Mouse (Mus musculus) embryonic facial prominence, embryonic 13.5 days (tissue): ENCODE measurements around the gene Stac. TPM values are rescaled to one million over a fixed set of nuclear protein-coding genes. Genes with fewer than 3 reads are reported as not detected.

Experiments used
- ATAC-seq: fragments of 200-750 bp; cut with Nextera tagmentation; 2 replicates; pipeline ENCODE4 v1.8.0; 2017; ENCODE audit warnings: low read depth; ENCODE audit not compliant: insufficient number of reproducible peaks, insufficient read depth, low FRiP score, low TSS enrichment
- H3K27ac ChIP-seq: fragments of 300-500 bp; sonication (generic); 2 replicates; pipeline ENCODE4 v1.5.1; 2015; ENCODE audit warnings: moderate library complexity, mild to moderate bottlenecking, inconsistent platforms
- H3K27me3 ChIP-seq: fragments of 300-500 bp; sonication (generic); 2 replicates; pipeline ENCODE4 v1.6.1; 2015; ENCODE audit warnings: mild to moderate bottlenecking, inconsistent platforms
- H3K36me3 ChIP-seq: fragments of 300-500 bp; sonication (generic); 2 replicates; pipeline ENCODE4 v1.6.1; 2015; ENCODE audit warnings: mild to moderate bottlenecking, inconsistent platforms
- H3K4me1 ChIP-seq: fragments of 300-500 bp; sonication (generic); 2 replicates; pipeline ENCODE4 v1.6.1; 2015; ENCODE audit warnings: inconsistent platforms
- H3K4me2 ChIP-seq: fragments of 300-500 bp; sonication (generic); 2 replicates; pipeline ENCODE4 v1.6.1; 2015; ENCODE audit warnings: moderate library complexity, mild to moderate bottlenecking, inconsistent platforms
- H3K4me3 ChIP-seq: fragments of 300-500 bp; sonication (generic); 2 replicates; pipeline ENCODE4 v1.5.1; 2015; ENCODE audit warnings: mild to moderate bottlenecking, inconsistent platforms
- H3K9ac ChIP-seq: fragments of 300-500 bp; sonication (generic); 2 replicates; pipeline ENCODE4 v1.6.1; 2015; ENCODE audit warnings: mild to moderate bottlenecking, inconsistent platforms
- H3K9me3 ChIP-seq: fragments of 300-500 bp; sonication (generic); 2 replicates; pipeline ENCODE4 v1.6.1; 2016; ENCODE audit warnings: inconsistent platforms
- WGBS: fragments of 180-500 bp; shearing (Covaris S2); methylation state at CpG from one replicate; pipeline ENCODE4 v1.1.7; 2015; ENCODE audit warnings: mixed read lengths; 5-methylcytosine and 5-hydroxymethylcytosine counted together
- polyA plus RNA-seq: library from polyadenylated mRNA; unstranded; fragments of >200 nt; fragmentation: Nextera tagmentation; extraction: Ambion mirVana; gene quantifications from 2 replicates; pipeline ENCODE4 v1.2.1, GENCODE M21; 2015

The Stac gene
- polyA plus RNA-seq, 1 experiment from 2014 or later = 4.5 TPM

- Histone ChIP-seq H3K4me3 (no peak overlapping the region), H3K9me3 (no peaks in the 10 kb centered on the region), H3K4me2 (no peak overlapping the region), H3K36me3 (no peaks in the 10 kb centered on the region), H3K4me1 (peaks cover 3% of the 10 kb centered on the region), H3K27me3 (peaks cover 18% of the 10 kb centered on the region), H3K27ac (no peak overlapping the region), H3K9ac (no peak overlapping the region)
- WGBS = 79% methylated on average over 2 of the region's 2 CpGs
- no peak for ATAC-seq
These were observed 6.0 kb downstream of the Stac start for GRCm38 (mm10) chr9:111684170-111684569.

- Histone ChIP-seq H3K36me3 (no peaks in the 10 kb centered on the region), H3K9me3 (no peaks in the 10 kb centered on the region), H3K27me3 (no peaks in the 10 kb centered on the region), H3K4me1 (no peaks in the 10 kb centered on the region), H3K4me2 (no peak overlapping the region), H3K9ac (no peak overlapping the region), H3K27ac (no peak overlapping the region), H3K4me3 (no peak overlapping the region)
- 46% methylated on average over 2 of the region's 2 CpGs for WGBS
- no peak for ATAC-seq
These were observed 10.6 kb downstream of the Stac start for GRCm38 (mm10) chr9:111679516-111679915.

DNA sequence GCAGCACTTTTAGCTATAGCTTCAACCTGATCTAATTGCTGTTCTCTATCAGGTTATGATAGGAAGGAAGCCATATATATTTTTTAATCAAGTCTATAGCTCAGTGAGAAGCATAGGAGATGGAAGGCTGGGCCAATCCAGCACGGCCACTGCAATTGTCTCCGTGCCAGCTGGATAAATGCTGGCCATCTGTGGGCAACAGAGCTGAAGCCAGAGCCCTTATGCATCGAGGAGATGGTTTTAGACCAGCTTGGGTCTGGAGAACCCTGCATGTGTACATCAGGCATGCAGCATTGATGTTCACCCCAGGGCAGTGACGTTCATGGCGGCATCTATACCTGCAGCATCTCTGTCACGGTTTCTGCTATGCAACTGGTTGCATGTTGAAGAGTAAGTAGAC is 20.3 kb downstream of the Stac start:
- WGBS = 83% methylated on average over 6 of the region's 6 CpGs
- Histone ChIP-seq H3K36me3 (no peaks in the 10 kb centered on the region), H3K27me3 (no peaks in the 10 kb centered on the region), H3K4me3 (no peak overlapping the region), H3K9ac (no peak overlapping the region), H3K9me3 (no peaks in the 10 kb centered on the region), H3K4me2 (no peak overlapping the region), H3K27ac (no peak overlapping the region), H3K4me1 (no peaks in the 10 kb centered on the region)
- ATAC-seq = no peak

GRCm38 (mm10) chr9:111655066-111655465 is 35.1 kb downstream of the Stac start:
- ATAC-seq = no peak
- 85% methylated on average over 4 of the region's 4 CpGs for WGBS

DNA sequence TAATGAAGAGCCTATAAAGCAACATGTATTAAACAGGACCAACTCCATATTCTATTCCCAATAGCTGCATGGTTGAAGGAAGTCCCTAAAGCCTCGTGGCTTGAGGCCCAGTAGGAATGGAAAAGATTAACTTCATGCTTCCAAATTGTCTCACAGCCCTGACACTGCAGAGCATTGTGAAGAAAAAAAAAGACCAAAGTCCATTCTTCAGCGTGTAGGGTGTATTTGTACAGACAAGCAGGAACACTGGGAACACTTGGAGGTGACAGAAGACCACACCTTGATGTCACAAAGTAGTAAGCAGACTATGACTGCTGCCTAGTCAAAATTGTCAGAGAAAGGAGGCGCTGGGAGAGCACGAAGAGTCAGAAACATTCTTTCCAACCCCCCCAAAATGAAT is 45.9 kb downstream of the Stac start:
- Histone ChIP-seq H3K9me3 (no peaks in the 10 kb centered on the region), H3K27ac (no peak overlapping the region), H3K4me1 (no peaks in the 10 kb centered on the region), H3K27me3 (no peaks in the 10 kb centered on the region), H3K4me3 (no peak overlapping the region), H3K36me3 (no peaks in the 10 kb centered on the region), H3K9ac (no peak overlapping the region), H3K4me2 (no peak overlapping the region)
- ATAC-seq = no peak
- WGBS = 71% methylated on average over 4 of the region's 4 CpGs

More at GRCm38 (mm10) chr9:111655066-111655465, 35.1 kb downstream of the Stac start:
- Histone ChIP-seq H3K4me3 (no peak overlapping the region), H3K9ac (no peak overlapping the region), H3K4me1 (no peaks in the 10 kb centered on the region), H3K4me2 (no peak overlapping the region), H3K36me3 (no peaks in the 10 kb centered on the region), H3K27me3 (no peaks in the 10 kb centered on the region), H3K27ac (no peak overlapping the region), H3K9me3 (no peaks in the 10 kb centered on the region)

GRCm38 (mm10) chr9:111643369-111643768 is 46.8 kb downstream of the Stac start:
- WGBS = 58% methylated on average over 5 of the region's 5 CpGs

DNA sequence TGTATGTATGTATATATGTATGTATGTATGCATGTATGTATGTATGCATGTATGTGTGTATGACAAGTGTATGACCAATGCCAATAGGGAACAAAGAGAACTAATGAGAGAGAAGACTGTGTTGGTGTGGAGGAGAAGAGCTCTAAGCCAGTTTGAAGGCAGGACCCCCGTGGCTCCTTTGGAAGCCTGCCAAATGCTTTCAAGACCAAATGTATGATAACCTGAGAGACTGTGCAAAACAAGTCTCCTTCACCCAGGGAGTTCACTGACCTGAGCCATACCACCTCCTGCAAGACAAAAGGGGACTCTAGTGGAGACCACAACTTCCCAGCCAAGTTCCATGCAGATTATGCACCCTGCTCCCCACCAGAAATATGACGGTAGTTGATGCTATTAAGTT is 52.5 kb downstream of the Stac start:
- 56% methylated on average over 2 of the region's 2 CpGs for WGBS
- H3K4me1 ChIP-seq = 0 out of 2 replicates have a peak, but pooled peaks cover 3% of the 10 kb centered on the region
- no peaks in the 10 kb centered on the region for H3K36me3 ChIP-seq
- H3K9me3 ChIP-seq = no peaks in the 10 kb centered on the region
- H3K4me2 ChIP-seq = no peak overlapping the region
- no peak overlapping the region for H3K27ac ChIP-seq
- H3K9ac ChIP-seq = no peak overlapping the region
- ATAC-seq = no peak
- no peaks in the 10 kb centered on the region for H3K27me3 ChIP-seq
- H3K4me3 ChIP-seq = no peak overlapping the region

More at GRCm38 (mm10) chr9:111643369-111643768, 46.8 kb downstream of the Stac start:
- H3K4me2 ChIP-seq = no peak overlapping the region
- H3K27ac ChIP-seq = no peak overlapping the region
- H3K9ac ChIP-seq = no peak overlapping the region
- no peaks in the 10 kb centered on the region for H3K36me3 ChIP-seq
- no peaks in the 10 kb centered on the region for H3K9me3 ChIP-seq
- no peak for ATAC-seq
- H3K4me3 ChIP-seq = no peak overlapping the region
- H3K4me1 ChIP-seq = no peaks in the 10 kb centered on the region
- H3K27me3 ChIP-seq = no peaks in the 10 kb centered on the region

DNA sequence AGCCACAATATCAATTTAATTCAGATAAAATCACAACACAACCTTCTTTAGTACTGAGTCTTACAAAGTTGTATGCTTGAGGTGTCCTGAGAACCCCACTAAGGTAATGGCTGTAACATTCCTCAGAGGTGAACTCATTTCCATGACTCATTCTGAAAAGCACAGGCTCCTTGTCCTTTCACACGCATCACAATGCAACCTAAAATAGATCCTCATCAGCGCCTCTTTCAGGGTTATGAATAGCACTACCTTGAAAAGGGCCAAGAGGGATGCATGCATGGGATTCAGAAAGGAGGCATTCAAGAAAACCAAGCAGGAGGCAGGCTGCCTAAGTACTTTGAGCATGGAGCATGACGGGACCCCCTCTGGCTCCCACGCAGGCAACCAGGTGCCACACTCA is 57.3 kb downstream of the Stac start:
- H3K4me1 ChIP-seq = 0 out of 2 replicates have a peak, but pooled peaks cover 2% of the 10 kb centered on the region
- 75% methylated on average over 4 of the region's 4 CpGs for WGBS
- no peak overlapping the region for H3K27ac ChIP-seq
- no peak overlapping the region for H3K9ac ChIP-seq
- no peak for ATAC-seq
- H3K9me3 ChIP-seq = no peaks in the 10 kb centered on the region
- no peak overlapping the region for H3K4me2 ChIP-seq
- H3K36me3 ChIP-seq = no peaks in the 10 kb centered on the region
- no peak overlapping the region for H3K4me3 ChIP-seq
- H3K27me3 ChIP-seq = no peaks in the 10 kb centered on the region

DNA sequence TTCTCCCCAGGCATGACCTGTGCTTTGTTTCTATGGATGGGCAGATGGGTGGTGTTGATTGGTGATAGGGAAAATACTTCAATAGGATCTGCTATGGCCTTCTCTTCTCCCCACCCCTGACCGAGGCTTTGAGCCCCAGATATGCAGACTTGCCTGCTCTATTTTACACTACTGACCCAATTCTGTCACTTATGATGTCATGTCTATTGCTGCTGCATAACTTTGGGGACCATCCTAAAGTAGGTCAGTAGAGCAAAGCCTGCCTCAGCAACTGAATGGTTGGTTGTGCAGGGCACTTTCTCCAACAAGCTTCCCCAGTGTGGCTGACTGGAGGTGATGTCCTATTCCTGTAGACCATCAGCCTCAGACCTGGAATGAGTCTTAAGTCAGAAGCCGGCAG is 69.0 kb downstream of the Stac start:
- ATAC-seq = no peak

DNA sequence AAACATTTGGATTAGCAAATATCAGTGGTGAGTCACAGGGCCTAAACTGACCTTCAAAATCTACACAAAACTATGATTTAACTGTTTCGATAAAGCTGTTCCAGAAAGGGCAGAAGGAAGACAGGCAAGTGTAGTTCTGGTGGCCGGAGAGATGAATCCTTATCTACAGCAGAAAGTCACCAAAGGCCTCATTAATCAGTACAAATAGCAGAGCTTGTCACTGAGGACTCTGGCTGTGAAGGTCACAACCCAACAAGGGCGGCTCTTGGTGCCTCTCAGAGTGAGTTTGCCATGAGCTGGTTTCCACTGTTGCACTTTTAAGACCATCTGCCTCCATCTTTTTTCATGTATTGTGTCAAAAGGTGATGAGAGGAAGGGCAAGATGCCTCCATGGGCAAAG is 78.8 kb downstream of the Stac start:
- WGBS = 86% methylated on average over 3 of the region's 3 CpGs
- H3K36me3 ChIP-seq = no peaks in the 10 kb centered on the region
- H3K27ac ChIP-seq = no peak overlapping the region
- no peak overlapping the region for H3K4me2 ChIP-seq
- H3K27me3 ChIP-seq = no peaks in the 10 kb centered on the region
- no peak overlapping the region for H3K9ac ChIP-seq
- H3K4me3 ChIP-seq = no peak overlapping the region
- no peaks in the 10 kb centered on the region for H3K4me1 ChIP-seq
- ATAC-seq = no peak
- no peaks in the 10 kb centered on the region for H3K9me3 ChIP-seq

More for the DNA sequence above, 69.0 kb downstream of the Stac start:
- 87% methylated on average over 2 of the region's 2 CpGs for whole genome bisulfite sequencing
- Histone ChIP-seq H3K4me3 (no peak overlapping the region), H3K4me2 (no peak overlapping the region), H3K36me3 (no peaks in the 10 kb centered on the region), H3K4me1 (no peaks in the 10 kb centered on the region), H3K27ac (no peak overlapping the region), H3K9me3 (no peaks in the 10 kb centered on the region), H3K27me3 (no peaks in the 10 kb centered on the region), H3K9ac (no peak overlapping the region)

- WGBS = 64% methylated on average over 6 of the region's 6 CpGs
- H3K4me1 ChIP-seq = no peaks in the 10 kb centered on the region
- H3K9ac ChIP-seq = no peak overlapping the region
- H3K27me3 ChIP-seq = no peaks in the 10 kb centered on the region
- no peaks in the 10 kb centered on the region for H3K36me3 ChIP-seq
- no peaks in the 10 kb centered on the region for H3K9me3 ChIP-seq
- H3K27ac ChIP-seq = no peak overlapping the region
- no peak for ATAC-seq
- no peak overlapping the region for H3K4me3 ChIP-seq
- H3K4me2 ChIP-seq = no peak overlapping the region
These were observed 81.4 kb downstream of the Stac start for GRCm38 (mm10) chr9:111608762-111609161.

- no peak overlapping the region for H3K4me2 ChIP-seq
- WGBS = 87% methylated on average over 8 of the region's 8 CpGs
- no peaks in the 10 kb centered on the region for H3K36me3 ChIP-seq
- H3K27me3 ChIP-seq = no peaks in the 10 kb centered on the region
- no peak overlapping the region for H3K27ac ChIP-seq
- H3K9me3 ChIP-seq = no peaks in the 10 kb centered on the region
- H3K4me3 ChIP-seq = no peak overlapping the region
- no peak overlapping the region for H3K9ac ChIP-seq
- no peak for ATAC-seq
- no peaks in the 10 kb centered on the region for H3K4me1 ChIP-seq
These were observed 83.5 kb downstream of the Stac start for GRCm38 (mm10) chr9:111606603-111607002.

GRCm38 (mm10) chr9:111587527-111587926 is 102.6 kb downstream of the Stac start:
- ATAC-seq = no peak
- Histone ChIP-seq H3K27me3 (no peaks in the 10 kb centered on the region), H3K27ac (no peak overlapping the region), H3K4me2 (no peak overlapping the region), H3K4me1 (no peaks in the 10 kb centered on the region), H3K36me3 (no peaks in the 10 kb centered on the region), H3K4me3 (no peak overlapping the region), H3K9ac (no peak overlapping the region), H3K9me3 (no peaks in the 10 kb centered on the region)
- 84% methylated on average over 2 of the region's 2 CpGs for WGBS
